Mouse (Mus musculus) heart, embryonic 16.5 days (tissue): ENCODE data around the gene Iqschfp. TPM values are rescaled to one million over a fixed set of nuclear protein-coding genes. Genes with fewer than 3 reads are reported as not detected.

Source experiments
- ATAC-seq: fragments of 200-750 bp; cut with Nextera tagmentation; replicated peaks from 2 replicates; pipeline ENCODE4 v1.8.0; 2017; ENCODE audit warnings: moderate number of reproducible peaks; ENCODE audit not compliant: insufficient read depth, low FRiP score; ENCODE audit errors: extremely low read depth
- H3K27ac ChIP-seq: fragments of 300-500 bp; sonication (generic); 2 replicates; pipeline ENCODE4 v1.5.1; 2014; ENCODE audit warnings: mild to moderate bottlenecking, low read length, control low read depth, moderate library complexity
- H3K27me3 ChIP-seq: fragments of 300-500 bp; sonication (generic); 2 replicates; pipeline ENCODE4 v1.6.1; 2014; ENCODE audit warnings: low read length, mixed read lengths; ENCODE audit not compliant: control insufficient read depth, insufficient read depth
- H3K36me3 ChIP-seq: fragments of 300-500 bp; sonication (generic); 2 replicates; pipeline ENCODE4 v1.6.1; 2014; ENCODE audit not compliant: control insufficient read depth, insufficient read depth
- H3K4me1 ChIP-seq: fragments of 300-500 bp; sonication (generic); 2 replicates; pipeline ENCODE4 v1.6.1; 2014; ENCODE audit warnings: low read length, mixed read lengths; ENCODE audit not compliant: control insufficient read depth, insufficient read depth
- H3K4me2 ChIP-seq: fragments of 300-500 bp; sonication (generic); 2 replicates; pipeline ENCODE4 v1.6.1; 2014; ENCODE audit warnings: low read depth, mild to moderate bottlenecking, control low read depth, low read length
- H3K4me3 ChIP-seq: fragments of 300-500 bp; sonication (generic); 2 replicates; pipeline ENCODE4 v1.5.1; 2014; ENCODE audit warnings: mild to moderate bottlenecking, control low read depth, low read length
- H3K9ac ChIP-seq: fragments of 300-500 bp; sonication (generic); 2 replicates; pipeline ENCODE4 v1.6.1; 2014; ENCODE audit warnings: low read length, control low read depth
- H3K9me3 ChIP-seq: fragments of 300-500 bp; sonication (generic); replicated peaks from 2 replicates; pipeline ENCODE4 v1.6.1; 2016; ENCODE audit warnings: low read length; ENCODE audit not compliant: control insufficient read depth
- WGBS: fragments of 180-500 bp; shearing (Covaris S2); extraction: QIAGEN DNeasy Blood & Tissue Kit; methylation state at CpG from one replicate; pipeline ENCODE4 v1.1.7; 2014; 5-methylcytosine and 5-hydroxymethylcytosine counted together
- polyA plus RNA-seq: library from polyadenylated mRNA; unstranded; fragments of >200 nt; fragmentation: Nextera tagmentation; extraction: Ambion mirVana; gene quantifications from 2 replicates; pipeline ENCODE4 v1.2.1, GENCODE M21; 2015

The Iqschfp gene
- polyA plus RNA-seq, 1 experiment from 2014 or later, result not detected

DNA sequence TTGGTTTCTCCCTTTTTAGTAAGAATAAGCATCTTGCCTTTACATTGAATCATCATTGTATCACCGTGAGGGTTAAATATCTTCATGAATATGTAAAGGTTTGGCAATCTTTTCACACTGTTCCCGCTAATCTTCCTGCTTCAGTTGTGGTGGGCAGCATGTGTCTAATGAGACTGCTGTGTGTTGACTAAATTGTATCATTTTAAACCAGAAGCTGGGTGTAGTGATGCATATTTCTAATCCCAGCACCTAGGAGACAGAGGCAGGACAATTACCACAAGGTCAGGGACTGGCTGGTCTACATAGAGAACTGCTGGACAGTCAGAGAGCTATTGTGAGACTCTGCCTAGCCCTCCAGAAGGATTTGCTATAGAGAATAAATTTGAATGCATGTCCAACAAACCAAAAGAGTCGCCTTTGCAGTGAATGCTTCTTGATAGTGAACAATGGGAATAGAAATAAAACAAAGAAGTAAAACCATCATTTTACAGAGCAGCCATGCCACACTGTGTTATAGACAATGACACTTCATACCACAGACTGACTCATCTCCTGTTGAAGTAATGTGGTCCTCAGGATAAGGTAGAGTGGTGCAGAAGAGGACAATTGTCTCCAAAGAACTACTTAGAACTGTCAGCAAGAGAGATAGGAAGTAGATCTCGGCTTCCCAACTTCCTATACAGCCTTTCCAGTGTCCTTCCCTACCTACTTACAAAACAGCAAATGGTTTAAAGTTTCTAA is 310.3 kb downstream of the Iqschfp start:
- ATAC-seq, result no peak
- no peak overlapping the region for H3K27ac ChIP-seq
- H3K4me1 ChIP-seq, result no peaks in the 10 kb centered on the region
- no peaks in the 10 kb centered on the region for H3K9me3 ChIP-seq
- no peaks in the 10 kb centered on the region for H3K36me3 ChIP-seq
- no peak overlapping the region for H3K9ac ChIP-seq
- 55% methylated on average over 4 of the region's 4 CpGs for WGBS
- H3K4me2 ChIP-seq, result no peak overlapping the region
- H3K4me3 ChIP-seq, result no peak overlapping the region
- H3K27me3 ChIP-seq, result no peaks in the 10 kb centered on the region

- Histone ChIP-seq H3K27me3 (no peaks in the 10 kb centered on the region), H3K4me2 (no peak overlapping the region), H3K4me3 (no peak overlapping the region), H3K9me3 (no peaks in the 10 kb centered on the region), H3K27ac (no peak overlapping the region), H3K9ac (no peak overlapping the region), H3K36me3 (no peaks in the 10 kb centered on the region), H3K4me1 (no peaks in the 10 kb centered on the region)
- WGBS, result 69% methylated on average over 4 of the region's 4 CpGs
- no peak for ATAC-seq
Observed at GRCm38 (mm10) chr3:68203934-68204467, 312.0 kb downstream of the Iqschfp start.

DNA sequence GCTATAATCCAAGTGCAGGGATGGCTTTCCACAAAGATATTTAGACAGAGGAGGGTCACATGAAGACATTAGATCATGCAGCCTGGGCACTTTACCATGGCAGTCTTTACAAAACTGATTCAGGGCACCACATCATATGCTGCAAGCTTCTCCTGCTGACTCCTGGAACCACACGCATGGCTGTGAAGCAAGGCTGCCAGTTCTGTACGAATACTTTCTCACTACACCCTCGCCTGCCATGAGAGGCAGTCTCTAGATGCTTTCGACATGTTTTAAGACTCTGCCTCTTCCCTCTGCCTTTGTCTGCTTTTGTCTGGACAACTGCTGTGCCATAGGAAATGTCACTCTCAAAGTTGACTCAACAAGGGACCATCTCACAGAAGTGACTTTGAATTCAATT is 318.4 kb downstream of the Iqschfp start:
- Histone ChIP-seq H3K9ac (no peak overlapping the region), H3K4me2 (no peak overlapping the region), H3K4me1 (no peaks in the 10 kb centered on the region), H3K27ac (no peak overlapping the region), H3K36me3 (no peaks in the 10 kb centered on the region), H3K4me3 (no peak overlapping the region), H3K27me3 (no peaks in the 10 kb centered on the region), H3K9me3 (no peaks in the 10 kb centered on the region)
- 58% methylated on average over 4 of the region's 4 CpGs for WGBS
- ATAC-seq, result no peak

GRCm38 (mm10) chr3:68221452-68221851 is 329.4 kb downstream of the Iqschfp start:
- H3K9me3 ChIP-seq, result no peaks in the 10 kb centered on the region
- no peak overlapping the region for H3K27ac ChIP-seq
- no peaks in the 10 kb centered on the region for H3K27me3 ChIP-seq
- no peak for ATAC-seq
- no peaks in the 10 kb centered on the region for H3K4me1 ChIP-seq
- 82% methylated on average over 3 of the region's 3 CpGs for WGBS
- no peak overlapping the region for H3K4me2 ChIP-seq
- no peak overlapping the region for H3K4me3 ChIP-seq
- no peak overlapping the region for H3K9ac ChIP-seq
- H3K36me3 ChIP-seq, result no peaks in the 10 kb centered on the region

GRCm38 (mm10) chr3:68239887-68240286 is 347.9 kb downstream of the Iqschfp start:
- ATAC-seq, result no peak
- WGBS, result 83% methylated on average over 2 of the region's 2 CpGs
- no peaks in the 10 kb centered on the region for H3K4me1 ChIP-seq
- no peaks in the 10 kb centered on the region for H3K27me3 ChIP-seq
- no peak overlapping the region for H3K4me3 ChIP-seq
- no peaks in the 10 kb centered on the region for H3K36me3 ChIP-seq
- H3K9ac ChIP-seq, result no peak overlapping the region
- no peak overlapping the region for H3K27ac ChIP-seq
- no peaks in the 10 kb centered on the region for H3K9me3 ChIP-seq
- no peak overlapping the region for H3K4me2 ChIP-seq

DNA sequence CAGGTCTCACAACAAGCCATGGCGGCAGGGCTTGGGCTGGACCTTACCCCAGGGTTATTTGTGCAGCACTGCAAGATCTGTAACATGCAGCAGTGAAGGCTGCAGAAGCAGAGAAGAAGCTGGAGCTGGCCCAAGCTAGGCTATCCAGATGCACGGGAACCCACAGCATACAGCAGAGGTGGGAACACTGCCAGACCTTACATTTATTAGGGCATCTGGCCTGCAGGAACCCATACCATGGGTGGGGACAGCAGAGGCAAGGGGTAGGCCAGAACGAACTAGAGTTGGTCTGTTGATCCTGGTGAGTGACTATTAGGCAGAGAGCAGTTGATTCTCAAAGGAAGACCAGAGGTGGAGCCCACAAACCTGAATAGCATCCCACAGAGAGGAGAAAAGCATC is 351.2 kb downstream of the Iqschfp start:
- no peak overlapping the region for H3K9ac ChIP-seq
- WGBS, result 63% methylated on average over 3 of the region's 3 CpGs
- H3K4me1 ChIP-seq, result 0 out of 2 replicates have a peak, but pooled peaks cover 2% of the 10 kb centered on the region
- no peak overlapping the region for H3K27ac ChIP-seq
- H3K4me3 ChIP-seq, result no peak overlapping the region
- no peaks in the 10 kb centered on the region for H3K36me3 ChIP-seq
- no peaks in the 10 kb centered on the region for H3K9me3 ChIP-seq
- no peak for ATAC-seq
- no peaks in the 10 kb centered on the region for H3K27me3 ChIP-seq
- no peak overlapping the region for H3K4me2 ChIP-seq

DNA sequence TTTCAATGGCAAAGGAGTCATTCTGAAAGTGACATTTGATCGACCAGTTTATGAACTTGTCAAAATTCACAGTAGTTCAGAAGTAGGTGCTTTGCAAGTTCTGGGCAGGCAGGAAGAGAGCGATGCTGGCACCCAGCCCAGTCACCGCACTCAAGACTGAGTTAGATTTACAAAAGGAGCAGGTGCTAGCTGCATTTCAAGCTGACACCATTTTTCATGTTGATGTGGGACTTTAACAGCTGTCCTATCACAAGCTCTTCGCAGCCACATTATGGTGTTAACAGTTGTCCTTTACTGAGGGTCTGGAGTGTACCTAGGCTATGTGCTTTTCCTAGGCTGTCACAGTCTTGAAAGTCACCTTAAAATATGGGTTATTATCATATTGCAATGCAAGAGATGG is 354.1 kb downstream of the Iqschfp start:
- Histone ChIP-seq H3K36me3 (no peaks in the 10 kb centered on the region), H3K9ac (no peak overlapping the region), H3K9me3 (no peaks in the 10 kb centered on the region), H3K27ac (no peak overlapping the region), H3K27me3 (no peaks in the 10 kb centered on the region), H3K4me1 (0 out of 2 replicates have a peak, but pooled peaks cover 2% of the 10 kb centered on the region), H3K4me3 (no peak overlapping the region), H3K4me2 (no peak overlapping the region)
- 57% methylated on average over 4 of the region's 4 CpGs for WGBS
- no peak for ATAC-seq

DNA sequence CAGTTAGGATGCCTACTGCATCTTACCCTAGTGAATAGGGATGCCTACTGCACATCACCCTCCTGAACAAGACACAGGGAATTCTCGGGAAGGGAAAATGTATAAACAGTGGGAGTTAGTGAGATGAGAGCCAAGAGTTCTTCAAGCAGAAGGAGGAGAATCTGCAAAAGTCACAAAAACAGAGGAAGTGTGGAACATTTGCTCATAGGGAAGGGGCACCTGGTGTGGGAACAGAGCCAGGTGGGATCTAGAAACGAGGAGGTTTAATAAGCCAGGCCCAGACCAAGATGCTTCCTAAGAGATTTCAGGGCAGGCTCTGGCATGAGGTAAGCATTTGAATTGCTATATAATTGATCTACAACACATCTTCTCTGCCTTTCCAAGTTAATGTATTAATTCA is 358.6 kb downstream of the Iqschfp start:
- no peak overlapping the region for H3K4me2 ChIP-seq
- no peaks in the 10 kb centered on the region for H3K27me3 ChIP-seq
- no peak overlapping the region for H3K9ac ChIP-seq
- H3K27ac ChIP-seq, result no peak overlapping the region
- H3K36me3 ChIP-seq, result no peaks in the 10 kb centered on the region
- no peak for ATAC-seq
- H3K9me3 ChIP-seq, result no peaks in the 10 kb centered on the region
- 55% methylated on average over 2 of the region's 2 CpGs for WGBS
- H3K4me1 ChIP-seq, result 0 out of 2 replicates have a peak, but pooled peaks cover 2% of the 10 kb centered on the region
- H3K4me3 ChIP-seq, result no peak overlapping the region

DNA sequence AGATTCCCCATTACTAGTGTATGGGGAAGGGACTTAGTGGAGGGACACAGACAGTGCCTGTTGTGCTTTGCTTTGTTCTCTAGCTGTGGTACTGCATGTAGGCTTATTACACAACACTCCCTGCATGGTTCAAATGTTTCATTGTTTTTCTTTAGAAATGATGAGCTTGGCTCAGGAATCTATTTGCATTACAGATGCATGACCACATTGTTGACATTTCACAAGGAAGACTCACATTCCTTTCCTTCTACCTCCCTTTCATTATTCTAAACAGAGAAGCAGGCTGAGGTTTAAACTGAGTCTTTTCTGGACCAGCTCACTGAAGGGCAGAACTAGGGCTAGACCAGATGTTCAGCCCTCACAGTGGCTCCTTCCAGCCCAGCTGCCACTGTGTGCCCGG is 360.3 kb downstream of the Iqschfp start:
- Histone ChIP-seq H3K27ac (no peak overlapping the region), H3K9me3 (no peaks in the 10 kb centered on the region), H3K9ac (no peak overlapping the region), H3K4me2 (no peak overlapping the region), H3K4me1 (no peaks in the 10 kb centered on the region), H3K27me3 (no peaks in the 10 kb centered on the region), H3K36me3 (no peaks in the 10 kb centered on the region), H3K4me3 (no peak overlapping the region)
- ATAC-seq, result no peak
- 44% methylated on average over 1 of the region's 1 CpGs for WGBS
